Mouse (Mus musculus): ENCODE results near the gene Rps6. TPM values are rescaled to one million over a fixed set of nuclear protein-coding genes. Genes with fewer than 3 reads are reported as not detected.

The Rps6 gene
- polyA plus RNA-seq (2012; rRNA removed; ENCODE audit: low replicate concordance), result 430 and 505 TPM in 2 replicates

DNA sequence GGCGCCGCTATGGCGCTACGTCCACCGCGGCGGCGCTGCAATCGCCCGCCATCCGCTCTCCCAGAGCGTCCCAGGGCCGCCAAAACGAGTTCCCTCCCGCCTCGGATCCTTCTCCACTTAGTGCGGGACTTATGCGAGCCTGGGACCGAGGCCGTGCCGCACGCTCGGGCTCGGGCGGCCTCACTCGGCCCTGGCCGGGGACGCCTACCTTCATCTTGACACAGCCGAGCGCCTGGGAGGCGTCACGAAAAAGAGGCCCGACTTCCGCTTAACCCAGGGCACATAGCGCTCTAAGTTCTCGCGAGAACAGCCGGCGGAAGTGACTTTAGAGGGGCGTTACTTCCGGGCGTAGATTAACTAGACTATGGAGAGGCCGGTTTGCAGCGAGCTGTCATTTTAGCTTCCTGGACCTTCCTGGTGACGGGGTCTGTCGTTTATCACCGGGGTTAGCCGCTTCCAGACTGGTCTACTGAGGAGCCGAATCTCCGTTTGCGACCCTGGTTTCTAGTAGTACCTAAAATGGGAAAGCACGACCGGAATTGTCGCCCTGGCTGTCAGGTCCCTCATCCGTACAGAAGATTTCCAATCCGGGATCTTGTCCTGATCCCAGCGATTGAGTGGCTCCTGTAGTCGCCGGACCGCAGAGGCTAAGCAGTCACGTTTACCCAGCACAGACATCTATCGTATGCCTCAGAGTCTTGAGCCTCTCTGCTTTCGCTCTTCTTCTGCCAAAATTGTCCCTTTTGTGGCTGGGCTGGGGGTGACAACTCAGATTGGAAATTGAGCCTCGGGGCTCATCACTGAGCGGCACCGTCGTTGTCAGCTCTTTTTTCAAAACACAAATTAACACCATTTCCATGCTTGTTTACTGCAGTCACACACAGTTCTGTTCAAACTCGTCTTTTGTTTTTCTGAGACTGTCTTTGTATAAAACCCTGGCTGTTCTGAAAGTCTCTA is at the start of gene Rps6:
TSS of gene Rps6 (minus strand) at position 300 of the 957 bp plus-strand sequence.

DNA sequence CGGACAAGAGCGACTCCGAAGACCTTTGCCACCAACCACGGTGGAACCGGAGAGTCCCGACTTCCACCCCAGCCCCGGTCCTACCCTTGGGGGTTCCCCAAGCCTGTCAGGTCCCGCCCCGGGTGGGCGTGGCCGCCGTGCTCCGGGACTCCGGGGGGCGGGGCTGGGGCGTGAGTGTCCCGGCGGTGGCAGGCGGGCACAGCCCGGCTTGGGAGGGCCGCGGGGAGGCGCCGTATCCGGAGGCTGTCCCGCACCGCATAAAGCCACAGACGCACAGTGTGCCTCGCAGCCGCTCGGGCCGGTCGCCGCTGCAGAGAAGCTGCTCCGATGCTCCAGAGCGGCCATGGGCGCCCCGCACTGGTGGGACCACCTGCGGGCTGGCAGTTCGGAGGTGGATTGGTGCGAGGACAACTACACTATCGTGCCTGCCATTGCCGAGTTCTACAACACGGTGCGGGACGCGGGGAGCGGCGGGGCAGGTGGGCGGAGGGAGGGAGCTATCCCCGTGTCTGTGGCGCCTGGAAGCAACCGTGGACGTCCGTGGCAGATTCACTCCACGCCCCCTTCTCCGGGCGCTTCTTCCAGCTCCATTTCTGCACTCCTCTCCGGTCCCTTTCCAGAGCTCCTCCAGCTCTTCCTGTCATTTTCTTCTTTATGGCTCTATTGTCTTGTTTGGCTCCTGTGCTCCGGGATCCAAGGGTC is 17.1 kb upstream of the Rps6 start, which contains the start of gene Acer2:
TSS of gene Acer2 (plus strand) at position 251 of the 702 bp plus-strand sequence.

Other genes with a start within 250 kb of the Rps6 start
- 3.6 and 12.6 TPM in 2 replicates for gene Haus6, start 245.4 kb downstream of the Rps6 start, polyA plus RNA-seq (2012; rRNA removed; ENCODE audit: low replicate concordance)
- 376 and 460 TPM in 2 replicates for gene Plin2, start 187.4 kb downstream of the Rps6 start, polyA plus RNA-seq (2012; rRNA removed; ENCODE audit: low replicate concordance)
- 3.9 and 7.7 TPM in 2 replicates for gene Dennd4c, start 108.9 kb downstream of the Rps6 start, polyA plus RNA-seq (2012; rRNA removed; ENCODE audit: low replicate concordance)
- 16.6 and 20.8 TPM in 2 replicates for gene Acer2, start 17.0 kb upstream of the Rps6 start, polyA plus RNA-seq (2012; rRNA removed; ENCODE audit: low replicate concordance)